In the genomic region with DNA sequence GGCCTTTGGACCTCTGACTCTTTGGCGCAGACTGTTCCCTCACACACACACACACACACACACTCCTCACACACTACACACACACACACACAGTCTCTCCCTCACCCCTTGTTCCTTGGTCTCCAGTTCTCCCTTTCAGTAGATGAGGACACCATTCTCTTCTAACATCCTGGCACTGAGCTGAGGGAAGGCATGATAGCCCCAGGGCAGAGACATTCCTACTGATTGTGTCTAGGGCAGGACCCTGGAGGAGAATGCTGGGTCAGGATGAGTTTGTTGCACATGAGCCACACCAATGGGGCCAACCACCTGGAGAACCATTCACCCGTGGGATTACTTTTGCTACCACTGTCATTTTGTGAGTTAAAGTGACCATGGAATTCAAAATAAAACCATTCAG, we compare ENCODE assay signal across 24 mouse cellular contexts.
"Had no signal": no experiment of that assay in that cellular context is flagged by ENCODE, and none has a peak within 500 bp of the region (broad histone marks: within the 10 kb centered on the region; RNA-seq: fewer than 3 reads in every experiment).

No protein-coding gene starts in this region.

- H3K4me3 ChIP-seq: heart, embryonic 10.5 days; heart, embryonic 12.5 days; hindbrain, embryonic 10.5 days; hindbrain, embryonic 12.5 days; intestine, embryonic 15.5 days; kidney, embryonic 15.5 days; limb, embryonic 13.5 days; limb, embryonic 15.5 days; liver, embryonic 12.5 days had no signal

- DNase-seq: gastrocnemius, postnatal 14 days; gastrocnemius, postnatal 36 days; heart, adult 18-20 months; heart, postnatal 10 days; heart, postnatal 4 days; kidney, adult 2 months; kidney, adult 9 months; kidney, postnatal 14 days; kidney, postnatal 36 days; layer of hippocampus, adult 9-11 months; layer of hippocampus, postnatal 36 days; left cerebral cortex, postnatal 4 days had no signal

- H3K27ac ChIP-seq: heart, embryonic 10.5 days; hindbrain, embryonic 10.5 days; hindbrain, embryonic 12.5 days; hindbrain, embryonic 14.5 days; intestine, embryonic 15.5 days; kidney, embryonic 15.5 days; kidney, postnatal 0 days; limb, embryonic 13.5 days; limb, embryonic 15.5 days; liver, embryonic 12.5 days; liver, embryonic 14.5 days had no signal

- H3K4me1 ChIP-seq: heart, embryonic 12.5 days; liver, embryonic 12.5 days had no signal
